Mouse (Mus musculus) embryonic fibroblast, embryonic 13.5 days (primary cell): Measurements from ENCODE around the gene I830077J02Rik.

Experiments used
- CTCF ChIP-seq: IDR thresholded peaks from 2 replicates; pipeline ENCODE4 v1.5.1; 2011; ENCODE audit warnings: mild to moderate bottlenecking, control low read depth, low read length, moderate library complexity, borderline replicate concordance; ENCODE audit not compliant: insufficient read depth
- POLR2A ChIP-seq: IDR thresholded peaks from 2 replicates; pipeline ENCODE4 v1.6.1; 2011; ENCODE audit warnings: low read depth, mild to moderate bottlenecking, control low read depth, low read length, moderate library complexity

GRCm38 (mm10) chr3:105974174-105974573 lies 41.7 kb upstream of the I830077J02Rik start:
- TF ChIP-seq CTCF = no peak
- TF ChIP-seq POLR2A = no peak
